Mouse (Mus musculus) ZHBTc4 (cell line): ENCODE data around the gene Cdkn1b.

Experiments used
- DNase-seq: peaks from one replicate; pipeline ENCODE4 v3.0.0-alpha.2; 2011; ENCODE audit warnings: low read depth, low spot score

Gene Cdkn1b

DNA sequence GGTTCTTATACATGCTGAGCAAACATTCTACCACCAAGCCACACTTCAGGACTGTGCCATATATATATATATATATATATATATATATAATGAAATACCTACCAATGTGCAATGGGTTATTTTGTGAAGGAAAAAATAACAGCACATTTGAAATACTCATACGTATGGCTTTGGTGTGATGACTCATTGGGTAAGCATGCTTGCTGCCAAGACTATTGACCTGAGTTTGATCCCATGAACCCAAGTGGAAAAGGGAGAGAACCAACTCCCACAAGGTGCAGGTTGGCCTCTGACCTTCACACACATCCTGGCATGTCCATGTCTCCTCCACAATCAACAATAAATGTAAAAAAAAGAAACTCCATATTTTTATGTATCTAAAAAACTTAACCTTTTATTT, 48.1 kb downstream of the Cdkn1b start:
- DNase-seq = no peak

DNA sequence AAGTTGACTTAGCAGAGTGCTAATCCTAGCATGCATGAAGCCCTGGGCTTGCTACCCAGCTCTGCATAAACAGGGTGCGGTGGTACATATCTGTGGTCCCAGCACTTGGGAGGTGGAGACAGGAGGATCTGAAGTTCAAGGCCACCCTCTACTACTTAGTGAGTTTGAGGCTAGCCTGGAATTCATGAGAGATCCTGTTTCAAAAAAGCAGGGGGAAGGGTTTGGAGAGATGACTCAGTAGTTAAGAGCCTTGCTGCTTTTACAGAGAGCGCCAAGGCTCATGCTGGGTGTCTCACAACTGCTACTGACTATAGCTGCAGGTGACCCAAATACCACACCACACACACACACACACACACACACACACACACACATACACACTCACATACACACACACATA, 49.3 kb downstream of the Cdkn1b start:
- DNase-seq = peak; percentile 56

DNA sequence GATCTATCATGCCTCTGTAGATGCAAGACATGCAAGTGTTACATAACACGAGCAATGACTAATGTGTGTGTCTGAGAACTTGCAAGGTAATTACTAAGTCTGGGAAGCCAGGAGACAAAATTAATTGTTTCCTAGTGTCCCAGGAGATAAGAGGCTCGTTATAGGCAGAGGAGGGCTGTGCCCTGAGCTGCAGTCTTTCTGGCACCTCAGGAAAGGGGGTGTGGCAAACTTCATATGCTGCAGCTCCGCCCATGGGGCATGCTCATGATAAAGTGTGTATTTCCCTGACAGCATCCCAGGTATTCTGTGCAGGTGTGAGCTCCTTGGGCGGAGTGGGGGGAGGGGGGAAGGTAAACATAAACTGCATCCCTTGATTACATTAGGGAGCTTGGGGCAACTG, 51.9 kb downstream of the Cdkn1b start:
- no peak for DNase-seq
